Mouse (Mus musculus): ENCODE results near the gene Dntt. TPM values are rescaled to one million over a fixed set of nuclear protein-coding genes. Genes with fewer than 3 reads are reported as not detected.

Gene Dntt
- total and polyA plus RNA-seq, 2 experiments from 2014 or later = 0.08 TPM; not detected in 1

GRCm38 (mm10) chr19:40992096-40992495 is 37.0 kb upstream of the Dntt start:
- WGBS = 66% methylated on average over 11 of the region's 11 CpGs
- Histone ChIP-seq H3K4me3 (ENCODE audit: low read length) (no peak overlapping the region), H3K4me2 (ENCODE audit: low read depth, low read length) (no peak overlapping the region), H3K9me3 (ENCODE audit: low read length) (no peaks in the 10 kb centered on the region), H3K27ac (no peak overlapping the region), H3K4me1 (ENCODE audit: insufficient read depth, low read length) (no peaks in the 10 kb centered on the region), H3K9ac (replicated peaks; ENCODE audit: low read length) (no peak overlapping the region), H3K36me3 (ENCODE audit: insufficient read depth, low read length) (no peaks in the 10 kb centered on the region), H3K27me3 (ENCODE audit: insufficient read depth, low read length) (no peaks in the 10 kb centered on the region)
- no peak for TF ChIP-seq CTCF (IDR thresholded peaks at IDR 0.05; ENCODE audit: low read depth)
- ATAC-seq (no peak), DNase-seq (ENCODE audit: low spot score) (no peak)

DNA sequence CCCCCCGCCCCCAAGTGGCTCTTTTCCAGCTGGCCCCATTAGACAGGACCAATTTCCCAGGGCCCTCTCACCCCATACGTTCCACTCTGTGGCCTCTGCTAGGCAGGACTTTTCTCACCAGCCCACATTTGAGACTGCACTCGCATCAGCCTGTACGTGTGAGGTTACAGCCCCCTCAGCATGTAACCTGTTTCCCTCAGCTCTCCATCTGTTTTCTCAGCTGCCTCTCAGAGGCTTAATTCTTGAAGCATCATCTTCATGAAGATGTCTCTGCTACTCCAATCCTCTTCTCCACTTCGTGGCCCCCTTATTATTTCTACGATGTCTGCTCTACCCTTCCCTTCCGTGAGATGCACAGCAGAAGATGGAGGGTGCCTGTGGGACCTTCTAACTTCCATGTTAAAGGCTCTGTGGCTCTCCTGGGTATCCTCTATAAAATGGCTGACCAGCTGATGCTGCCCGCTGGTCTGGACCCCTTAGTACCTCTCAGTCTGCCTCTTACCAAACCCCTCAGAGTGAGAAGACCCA is 36.5 kb upstream of the Dntt start:
- Histone ChIP-seq H3K27me3 (ENCODE audit: insufficient read depth, low read length) (no peaks in the 10 kb centered on the region), H3K36me3 (ENCODE audit: insufficient read depth, low read length) (no peaks in the 10 kb centered on the region), H3K27ac (no peak overlapping the region), H3K4me2 (ENCODE audit: low read depth, low read length) (no peak overlapping the region), H3K4me3 (ENCODE audit: low read length) (no peak overlapping the region), H3K9ac (replicated peaks; ENCODE audit: low read length) (no peak overlapping the region), H3K9me3 (ENCODE audit: low read length) (no peaks in the 10 kb centered on the region), H3K4me1 (ENCODE audit: insufficient read depth, low read length) (no peaks in the 10 kb centered on the region)
- DNase-seq (ENCODE audit: low spot score) (peak; percentile 15), ATAC-seq (no peak)
- WGBS = 57% methylated on average over 8 of the region's 8 CpGs
- TF ChIP-seq CTCF (IDR thresholded peaks at IDR 0.05; ENCODE audit: low read depth) = no peak

GRCm38 (mm10) chr19:40993356-40993755 is 35.7 kb upstream of the Dntt start:
- no peaks in the 10 kb centered on the region for H3K4me1 ChIP-seq (ENCODE audit: insufficient read depth, low read length)
- no peak overlapping the region for H3K4me3 ChIP-seq (ENCODE audit: low read length)
- DNase-seq (ENCODE audit: low spot score) (no peak), ATAC-seq (no peak)
- no peaks in the 10 kb centered on the region for H3K36me3 ChIP-seq (ENCODE audit: insufficient read depth, low read length)
- no peaks in the 10 kb centered on the region for H3K9me3 ChIP-seq (ENCODE audit: low read length)
- WGBS = 95% methylated on average over 5 of the region's 5 CpGs
- no peaks in the 10 kb centered on the region for H3K27me3 ChIP-seq (ENCODE audit: insufficient read depth, low read length)
- no peak overlapping the region for H3K27ac ChIP-seq
- no peak for TF ChIP-seq CTCF (IDR thresholded peaks at IDR 0.05; ENCODE audit: low read depth)
- H3K4me2 ChIP-seq (ENCODE audit: low read depth, low read length) = no peak overlapping the region
- H3K9ac ChIP-seq (replicated peaks; ENCODE audit: low read length) = no peak overlapping the region

- no peak for TF ChIP-seq CTCF (IDR thresholded peaks at IDR 0.05; ENCODE audit: low read depth)
- Histone ChIP-seq H3K4me1 (ENCODE audit: insufficient read depth, low read length) (no peaks in the 10 kb centered on the region), H3K27me3 (ENCODE audit: insufficient read depth, low read length) (no peaks in the 10 kb centered on the region), H3K9ac (replicated peaks; ENCODE audit: low read length) (no peak within 1 kb of the TSS), H3K4me3 (ENCODE audit: low read length) (no peak within 1 kb of the TSS), H3K4me2 (ENCODE audit: low read depth, low read length) (no peak within 1 kb of the TSS), H3K9me3 (ENCODE audit: low read length) (no peaks in the 10 kb centered on the region), H3K36me3 (ENCODE audit: insufficient read depth, low read length) (no peaks in the 10 kb centered on the region), H3K27ac (no peak within 1 kb of the TSS)
- DNase-seq (ENCODE audit: low spot score) (no peak), ATAC-seq (no peak)
- 56% methylated on average over 8 of the region's 8 CpGs for WGBS
Observed at GRCm38 (mm10) chr19:40994057-40994585, 35.0 kb upstream of the Dntt start, which contains the start of gene Blnk. Gene Blnk (minus strand): TSS chr19:40994535.

DNA sequence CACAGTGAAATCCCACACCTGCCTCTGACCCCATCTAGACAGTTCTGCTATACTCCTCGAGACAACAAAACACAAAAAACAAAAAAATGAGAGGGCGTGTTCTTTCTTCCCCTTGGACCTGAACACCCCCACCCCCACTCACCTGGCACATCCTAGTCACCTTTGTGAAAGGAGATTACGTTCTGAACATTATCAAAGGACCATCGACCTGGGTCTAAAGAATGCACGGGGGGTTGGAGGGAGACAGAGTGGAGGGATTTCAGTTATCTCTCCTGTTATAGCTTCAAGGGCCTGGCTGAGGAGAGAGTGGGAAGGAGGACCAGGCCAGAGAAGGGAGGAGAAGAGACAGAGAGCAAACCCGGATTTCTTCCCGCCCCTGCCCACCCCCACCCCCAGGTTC is 34.2 kb upstream of the Dntt start:
- ATAC-seq (no peak), DNase-seq (ENCODE audit: low spot score) (no peak)
- no peaks in the 10 kb centered on the region for H3K27me3 ChIP-seq (ENCODE audit: insufficient read depth, low read length)
- no peaks in the 10 kb centered on the region for H3K4me1 ChIP-seq (ENCODE audit: insufficient read depth, low read length)
- WGBS = 78% methylated on average over 7 of the region's 7 CpGs
- no peaks in the 10 kb centered on the region for H3K36me3 ChIP-seq (ENCODE audit: insufficient read depth, low read length)
- no peak overlapping the region for H3K27ac ChIP-seq
- no peak overlapping the region for H3K4me3 ChIP-seq (ENCODE audit: low read length)
- H3K4me2 ChIP-seq (ENCODE audit: low read depth, low read length) = no peak overlapping the region
- no peak for TF ChIP-seq CTCF (IDR thresholded peaks at IDR 0.05; ENCODE audit: low read depth)
- no peaks in the 10 kb centered on the region for H3K9me3 ChIP-seq (ENCODE audit: low read length)
- H3K9ac ChIP-seq (replicated peaks; ENCODE audit: low read length) = no peak overlapping the region

- Histone ChIP-seq H3K9me3 (ENCODE audit: low read length) (no peaks in the 10 kb centered on the region), H3K4me2 (ENCODE audit: low read depth, low read length) (no peak overlapping the region), H3K36me3 (ENCODE audit: insufficient read depth, low read length) (no peaks in the 10 kb centered on the region), H3K9ac (replicated peaks; ENCODE audit: low read length) (no peak overlapping the region), H3K27ac (no peak overlapping the region), H3K4me1 (ENCODE audit: insufficient read depth, low read length) (no peaks in the 10 kb centered on the region), H3K4me3 (ENCODE audit: low read length) (no peak overlapping the region), H3K27me3 (ENCODE audit: insufficient read depth, low read length) (no peaks in the 10 kb centered on the region)
- TF ChIP-seq CTCF (IDR thresholded peaks at IDR 0.05; ENCODE audit: low read depth) = no peak
- 52% methylated on average over 21 of the region's 21 CpGs for WGBS
- ATAC-seq (peak; percentile 83), DNase-seq (ENCODE audit: low spot score) (peak; percentile 75)
Observed at GRCm38 (mm10) chr19:40995449-40996401, 33.4 kb upstream of the Dntt start.
